Mouse (Mus musculus) forebrain, embryonic 11.5 days (tissue): ENCODE results near the gene Tnfrsf17. TPM values are rescaled to one million over a fixed set of nuclear protein-coding genes. Genes with fewer than 3 reads are reported as not detected.
A peak's percentile ranks its signal among the peaks of the same experiment; 100 is the strongest.

Experiments used
- ATAC-seq: fragments of 200-750 bp; cut with Nextera tagmentation; replicated peaks from 2 replicates; pipeline ENCODE4 v1.8.0; 2017; ENCODE audit warnings: moderate TSS enrichment; ENCODE audit not compliant: low FRiP score
- DNase-seq: peaks from one replicate; pipeline ENCODE4 v3.0.0-alpha.2; 2017; ENCODE audit warnings: low spot score
- H3K27ac ChIP-seq: fragments of 300-500 bp; sonication (generic); 2 replicates; pipeline ENCODE4 v1.5.1; 2014; ENCODE audit warnings: low read depth, low read length
- H3K27me3 ChIP-seq: fragments of 300-500 bp; sonication (generic); 2 replicates; pipeline ENCODE4 v1.6.1; 2014; ENCODE audit warnings: mild to moderate bottlenecking, low read length, mixed read lengths; ENCODE audit not compliant: control insufficient read depth, insufficient read depth
- H3K36me3 ChIP-seq: fragments of 300-500 bp; sonication (generic); 2 replicates; pipeline ENCODE4 v1.6.1; 2014; ENCODE audit warnings: mild to moderate bottlenecking, low read length, moderate library complexity, mixed read lengths; ENCODE audit not compliant: control insufficient read depth, insufficient read depth
- H3K4me1 ChIP-seq: fragments of 300-500 bp; sonication (generic); replicated peaks from 2 replicates; pipeline ENCODE4 v1.6.1; 2014; ENCODE audit warnings: low read length, mixed read lengths; ENCODE audit not compliant: control insufficient read depth, insufficient read depth
- H3K4me2 ChIP-seq: fragments of 300-500 bp; sonication (generic); 2 replicates; pipeline ENCODE4 v1.6.1; 2014; ENCODE audit warnings: low read depth, mild to moderate bottlenecking, low read length, moderate library complexity, mixed read lengths; ENCODE audit not compliant: severe bottlenecking
- H3K4me3 ChIP-seq: fragments of 300-500 bp; sonication (generic); 2 replicates; pipeline ENCODE4 v1.5.1; 2014; ENCODE audit warnings: low read depth, low read length
- H3K9ac ChIP-seq: fragments of 300-500 bp; sonication (generic); 2 replicates; pipeline ENCODE4 v1.6.1; 2014; ENCODE audit warnings: low read length
- H3K9me3 ChIP-seq: fragments of 300-500 bp; sonication (generic); 2 replicates; pipeline ENCODE4 v1.6.1; 2016; ENCODE audit warnings: low read length, mixed read lengths; ENCODE audit not compliant: control insufficient read depth
- WGBS: fragments of 180-500 bp; shearing (Covaris S2); extraction: QIAGEN DNeasy Blood & Tissue Kit; methylation state at CpG from one replicate; pipeline ENCODE4 v1.1.7; 2014; 5-methylcytosine and 5-hydroxymethylcytosine counted together
- polyA plus RNA-seq: library from polyadenylated mRNA; unstranded; fragments of >200 nt; fragmentation: Nextera tagmentation; extraction: Ambion mirVana; gene quantifications from 2 replicates; pipeline ENCODE4 v1.2.1, GENCODE M21; 2014

The Tnfrsf17 gene
- polyA plus RNA-seq, 1 experiment from 2014 or later: not detected

GRCm38 (mm10) chr16:11322409-11323323, 9.1 kb downstream of the Tnfrsf17 start, which contains the start of gene Snx29:
Gene Snx29, plus strand, starts transcription at chr16:11322908.
- 6% methylated on average over 48 of the region's 61 CpGs for WGBS
- Histone ChIP-seq H3K27ac (peak within 1 kb of the TSS; percentile 66), H3K9me3 (no peaks in the 10 kb centered on the region), H3K27me3 (no peaks in the 10 kb centered on the region), H3K4me2 (peak within 1 kb of the TSS; percentile 93), H3K9ac (peak within 1 kb of the TSS; percentile 76), H3K36me3 (no peaks in the 10 kb centered on the region), H3K4me3 (peak within 1 kb of the TSS; percentile 82), H3K4me1 (0 out of 2 replicates have a peak, but pooled peaks cover 2% of the 10 kb centered on the region)
- ATAC-seq (peak; percentile 98), DNase-seq (peak; percentile 98)

GRCm38 (mm10) chr16:11323324-11324051, 9.9 kb downstream of the Tnfrsf17 start:
- H3K36me3 ChIP-seq: no peaks in the 10 kb centered on the region
- DNase-seq (peak; percentile 55), ATAC-seq (peak; percentile 49; the same call in 1 of the 2 replicates)
- peak overlapping the region; percentile 93 for H3K4me2 ChIP-seq
- WGBS: 5% methylated on average over 17 of the region's 17 CpGs
- H3K4me3 ChIP-seq: peak overlapping the region; percentile 82
- H3K27me3 ChIP-seq: no peaks in the 10 kb centered on the region
- peak overlapping the region; percentile 66; the same call in 1 of the 2 replicates for H3K27ac ChIP-seq
- peak overlapping the region; percentile 76 for H3K9ac ChIP-seq
- H3K4me1 ChIP-seq: 0 out of 2 replicates have a peak, but pooled peaks cover 2% of the 10 kb centered on the region
- H3K9me3 ChIP-seq: no peaks in the 10 kb centered on the region

GRCm38 (mm10) chr16:11330081-11330800, 16.6 kb downstream of the Tnfrsf17 start:
- H3K9me3 ChIP-seq: no peaks in the 10 kb centered on the region
- no peak overlapping the region for H3K4me2 ChIP-seq
- 90% methylated on average over 3 of the region's 3 CpGs for WGBS

GRCm38 (mm10) chr16:11331030-11331429, 17.4 kb downstream of the Tnfrsf17 start:
- Histone ChIP-seq H3K27ac (no peak overlapping the region), H3K27me3 (no peaks in the 10 kb centered on the region), H3K9me3 (no peaks in the 10 kb centered on the region), H3K4me3 (no peak overlapping the region), H3K4me1 (no peaks in the 10 kb centered on the region), H3K9ac (no peak overlapping the region), H3K36me3 (no peaks in the 10 kb centered on the region), H3K4me2 (no peak overlapping the region)
- 79% methylated on average over 1 of the region's 1 CpGs for WGBS
- DNase-seq: no peak
- ATAC-seq: no peak

More at GRCm38 (mm10) chr16:11330081-11330800, 16.6 kb downstream of the Tnfrsf17 start:
- DNase-seq: no peak
- Histone ChIP-seq H3K4me3 (no peak overlapping the region), H3K36me3 (no peaks in the 10 kb centered on the region), H3K27ac (no peak overlapping the region), H3K27me3 (no peaks in the 10 kb centered on the region), H3K4me1 (no peaks in the 10 kb centered on the region), H3K9ac (no peak overlapping the region)
- no peak for ATAC-seq

- Histone ChIP-seq H3K4me3 (no peak overlapping the region), H3K27ac (no peak overlapping the region), H3K4me1 (no peaks in the 10 kb centered on the region), H3K36me3 (no peaks in the 10 kb centered on the region), H3K9me3 (no peaks in the 10 kb centered on the region), H3K27me3 (no peaks in the 10 kb centered on the region), H3K4me2 (no peak overlapping the region), H3K9ac (no peak overlapping the region)
- DNase-seq: no peak
- ATAC-seq: no peak
- 84% methylated on average over 4 of the region's 4 CpGs for WGBS
These were observed 29.7 kb downstream of the Tnfrsf17 start for GRCm38 (mm10) chr16:11343292-11343815.

- Histone ChIP-seq H3K27ac (no peak overlapping the region), H3K27me3 (no peaks in the 10 kb centered on the region), H3K4me3 (no peak overlapping the region), H3K9ac (no peak overlapping the region), H3K4me2 (no peak overlapping the region), H3K9me3 (no peaks in the 10 kb centered on the region), H3K4me1 (no peaks in the 10 kb centered on the region), H3K36me3 (no peaks in the 10 kb centered on the region)
- ATAC-seq (no peak), DNase-seq (no peak)
- WGBS: 76% methylated on average over 7 of the region's 7 CpGs
These were observed 38.3 kb downstream of the Tnfrsf17 start for GRCm38 (mm10) chr16:11351903-11352302.

GRCm38 (mm10) chr16:11359173-11359572, 45.6 kb downstream of the Tnfrsf17 start:
- Histone ChIP-seq H3K27ac (no peak overlapping the region), H3K4me2 (no peak overlapping the region), H3K4me3 (no peak overlapping the region), H3K27me3 (no peaks in the 10 kb centered on the region), H3K9me3 (no peaks in the 10 kb centered on the region), H3K36me3 (no peaks in the 10 kb centered on the region), H3K4me1 (no peaks in the 10 kb centered on the region), H3K9ac (no peak overlapping the region)
- DNase-seq (no peak), ATAC-seq (no peak)
- 83% methylated on average over 5 of the region's 5 CpGs for WGBS

- ATAC-seq (no peak), DNase-seq (no peak)
- Histone ChIP-seq H3K27me3 (no peaks in the 10 kb centered on the region), H3K9me3 (no peaks in the 10 kb centered on the region), H3K27ac (no peak overlapping the region), H3K4me2 (no peak overlapping the region), H3K4me1 (no peaks in the 10 kb centered on the region), H3K36me3 (no peaks in the 10 kb centered on the region), H3K4me3 (no peak overlapping the region), H3K9ac (no peak overlapping the region)
- WGBS: 19% methylated on average over 10 of the region's 10 CpGs
These were observed 46.3 kb downstream of the Tnfrsf17 start for GRCm38 (mm10) chr16:11359919-11360318.
